Mouse (Mus musculus) neural tube, embryonic 15.5 days (tissue): Measurements from ENCODE around the gene Prr27. TPM values are rescaled to one million over a fixed set of nuclear protein-coding genes. Genes with fewer than 3 reads are reported as not detected.

Experiments
- ATAC-seq: fragments of 200-750 bp; cut with Nextera tagmentation; 2 replicates; pipeline ENCODE4 v1.8.0; 2017; ENCODE audit warnings: mild to moderate bottlenecking, moderate TSS enrichment, moderate library complexity; ENCODE audit not compliant: low FRiP score
- H3K27ac ChIP-seq: fragments of 300-500 bp; sonication (generic); replicated peaks from 2 replicates; pipeline ENCODE4 v1.5.1; 2015; ENCODE audit warnings: mild to moderate bottlenecking, inconsistent platforms
- H3K27me3 ChIP-seq: fragments of 300-500 bp; sonication (generic); replicated peaks from 2 replicates; pipeline ENCODE4 v1.6.1; 2015; ENCODE audit warnings: inconsistent platforms
- H3K36me3 ChIP-seq: fragments of 300-500 bp; sonication (generic); 2 replicates; pipeline ENCODE4 v1.6.1; 2015; ENCODE audit warnings: inconsistent platforms
- H3K4me1 ChIP-seq: fragments of 300-500 bp; sonication (generic); 2 replicates; pipeline ENCODE4 v1.6.1; 2015; ENCODE audit warnings: inconsistent platforms
- H3K4me2 ChIP-seq: fragments of 300-500 bp; sonication (generic); 2 replicates; pipeline ENCODE4 v1.6.1; 2015; ENCODE audit warnings: inconsistent platforms, mild to moderate bottlenecking, moderate library complexity
- H3K4me3 ChIP-seq: fragments of 300-500 bp; sonication (generic); replicated peaks from 2 replicates; pipeline ENCODE4 v1.5.1; 2015; ENCODE audit warnings: mild to moderate bottlenecking, inconsistent platforms
- H3K9ac ChIP-seq: fragments of 300-500 bp; sonication (generic); replicated peaks from 2 replicates; pipeline ENCODE4 v1.6.1; 2015; ENCODE audit warnings: mild to moderate bottlenecking, inconsistent platforms
- H3K9me3 ChIP-seq: fragments of 300-500 bp; sonication (generic); replicated peaks from 2 replicates; pipeline ENCODE4 v1.6.1; 2016; ENCODE audit warnings: inconsistent platforms
- WGBS: fragments of 180-500 bp; shearing (Covaris S2); methylation state at CpG from one replicate; pipeline ENCODE4 v1.1.7; 2015; ENCODE audit warnings: mixed read lengths; 5-methylcytosine and 5-hydroxymethylcytosine counted together
- polyA plus RNA-seq: library from polyadenylated mRNA; unstranded; fragments of >200 nt; fragmentation: Nextera tagmentation; extraction: Ambion mirVana; gene quantifications from 2 replicates; pipeline ENCODE4 v1.2.1, GENCODE M21; 2015

Prr27 gene
- polyA plus RNA-seq, result not detected in 2 replicates

DNA sequence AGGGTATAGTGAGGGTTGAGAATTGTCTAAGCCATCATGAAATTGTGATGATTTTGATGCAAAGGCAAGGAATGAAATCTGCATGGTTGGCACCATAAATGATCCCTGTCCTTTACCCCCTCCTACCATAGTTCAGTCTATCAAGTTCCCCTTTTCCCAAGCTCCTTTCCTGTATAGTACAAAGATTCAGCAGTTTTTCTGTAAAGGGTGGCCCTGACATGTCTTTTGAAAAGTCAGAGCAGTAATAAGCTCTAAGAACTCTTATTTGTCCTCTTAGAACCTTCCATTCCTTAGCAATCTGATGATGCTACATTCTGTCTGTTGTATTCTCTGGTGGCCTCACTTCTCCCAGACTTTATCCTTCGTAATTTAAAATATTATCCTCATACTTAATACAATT, at the start of gene Prr27:
TSS of gene Prr27 (plus strand) at position 301 of the 400 bp plus-strand sequence.
- no peaks in the 10 kb centered on the region for H3K27me3 ChIP-seq
- no peak within 1 kb of the TSS for H3K4me3 ChIP-seq
- no peak within 1 kb of the TSS for H3K27ac ChIP-seq
- no peaks in the 10 kb centered on the region for H3K9me3 ChIP-seq
- H3K36me3 ChIP-seq, result no peaks in the 10 kb centered on the region
- H3K4me1 ChIP-seq, result no peaks in the 10 kb centered on the region
- no peak within 1 kb of the TSS for H3K4me2 ChIP-seq
- H3K9ac ChIP-seq, result no peak within 1 kb of the TSS
- no peak for ATAC-seq
- WGBS, result 74% methylated on average over 1 of the region's 1 CpGs

DNA sequence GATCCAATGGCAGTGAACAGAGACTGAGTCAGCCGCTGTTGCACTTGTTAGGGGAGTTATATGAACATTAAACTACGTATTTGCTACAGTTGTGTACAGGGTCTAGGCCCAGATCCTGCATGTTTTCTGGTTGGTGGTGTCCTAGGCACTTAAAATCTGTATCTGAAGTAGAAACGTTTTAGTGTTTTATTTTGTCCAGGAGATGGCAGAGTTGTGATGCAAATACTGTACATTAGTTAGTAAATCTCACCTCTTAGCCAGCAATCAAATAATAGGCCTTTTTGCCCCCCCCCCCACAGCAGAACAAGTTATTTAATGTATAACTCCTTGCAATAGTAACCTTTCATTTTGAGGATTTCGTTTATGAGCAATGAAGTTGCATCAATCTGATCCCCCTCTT, 42.8 kb upstream of the Prr27 start:
- no peak for ATAC-seq
- Histone ChIP-seq H3K9ac (no peak overlapping the region), H3K4me3 (no peak overlapping the region), H3K4me2 (no peak overlapping the region), H3K4me1 (no peaks in the 10 kb centered on the region), H3K36me3 (no peaks in the 10 kb centered on the region), H3K9me3 (no peaks in the 10 kb centered on the region), H3K27me3 (no peaks in the 10 kb centered on the region), H3K27ac (no peak overlapping the region)
- WGBS, result 62% methylated on average over 4 of the region's 4 CpGs

DNA sequence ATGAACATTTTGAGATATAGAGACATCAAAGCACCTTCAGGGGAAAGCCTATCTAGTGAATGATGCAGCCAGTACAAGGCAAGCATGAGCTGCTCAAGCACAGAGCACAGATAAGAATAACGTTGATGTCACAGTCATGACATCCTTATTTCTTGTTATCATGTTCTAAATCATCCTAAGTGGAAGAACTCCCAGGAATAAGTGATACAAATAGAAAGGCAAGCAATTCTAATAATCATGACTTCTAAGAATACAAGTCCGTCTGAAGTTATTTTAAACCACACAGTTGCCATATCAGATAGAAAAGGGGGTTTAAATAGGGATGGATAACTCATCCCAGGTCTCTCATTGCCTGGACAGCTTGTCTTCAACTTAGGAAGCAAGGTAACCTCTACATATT, 17.7 kb upstream of the Prr27 start, which contains the start of gene Csn1s2b:
TSS of gene Csn1s2b (plus strand) at position 301 of the 400 bp plus-strand sequence.
- Histone ChIP-seq H3K9me3 (no peaks in the 10 kb centered on the region), H3K36me3 (no peaks in the 10 kb centered on the region), H3K4me3 (no peak within 1 kb of the TSS), H3K27me3 (no peaks in the 10 kb centered on the region), H3K4me2 (no peak within 1 kb of the TSS), H3K9ac (no peak within 1 kb of the TSS), H3K4me1 (no peaks in the 10 kb centered on the region), H3K27ac (no peak within 1 kb of the TSS)
- no peak for ATAC-seq
- 79% methylated on average over 2 of the region's 2 CpGs for WGBS

DNA sequence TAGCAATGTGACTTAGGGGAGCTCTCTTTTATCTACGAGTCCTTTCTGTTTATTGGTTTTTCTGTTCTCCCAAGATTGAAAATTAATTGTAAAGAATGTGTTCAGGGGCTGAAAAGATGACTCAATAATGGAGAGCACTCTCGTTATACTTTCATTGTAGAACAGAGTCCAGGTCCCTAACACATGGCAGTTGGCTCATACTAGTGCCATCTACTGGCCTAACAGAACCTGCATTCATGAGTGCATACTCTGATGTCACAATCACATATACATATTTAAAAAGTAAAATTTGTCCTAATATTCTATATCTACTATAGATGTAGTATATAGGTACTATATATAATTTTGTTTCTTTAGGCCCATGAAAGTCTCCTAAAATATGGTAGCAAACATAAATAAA, 16.2 kb upstream of the Prr27 start:
- no peak for ATAC-seq
- H3K4me2 ChIP-seq, result no peak overlapping the region
- H3K27ac ChIP-seq, result no peak overlapping the region
- 55% methylated on average over 2 of the region's 2 CpGs for WGBS
- H3K4me1 ChIP-seq, result no peaks in the 10 kb centered on the region
- no peak overlapping the region for H3K4me3 ChIP-seq
- H3K27me3 ChIP-seq, result no peaks in the 10 kb centered on the region
- no peaks in the 10 kb centered on the region for H3K36me3 ChIP-seq
- H3K9ac ChIP-seq, result no peak overlapping the region
- H3K9me3 ChIP-seq, result no peaks in the 10 kb centered on the region

DNA sequence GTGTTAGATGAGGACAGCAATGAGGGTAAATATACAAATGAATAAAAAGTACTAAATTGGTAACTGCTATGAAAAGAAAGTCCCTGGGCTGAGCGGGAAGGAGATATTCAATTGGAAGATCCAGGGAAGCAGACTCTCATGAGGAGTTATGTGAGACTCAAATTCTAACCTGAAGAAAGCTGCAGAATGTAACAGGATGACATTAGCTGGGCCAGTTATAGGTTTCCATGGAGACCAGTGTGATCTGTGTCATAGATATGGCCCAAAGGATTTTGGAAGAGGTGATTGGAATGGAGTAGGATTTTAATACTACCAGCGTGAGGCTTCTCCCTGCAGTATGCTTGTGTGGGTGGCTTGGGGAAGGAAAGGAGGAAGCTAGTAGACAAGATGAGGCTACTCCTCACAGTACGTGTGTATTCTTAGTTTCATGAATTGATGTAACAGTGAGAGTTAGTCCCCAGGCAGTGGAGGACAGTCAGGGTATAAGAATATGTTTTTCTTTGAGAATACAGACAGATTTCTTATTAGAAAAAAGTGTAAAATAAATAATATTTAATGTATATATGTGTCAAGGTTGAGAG, 29.7 kb downstream of the Prr27 start:
- Histone ChIP-seq H3K27me3 (no peaks in the 10 kb centered on the region), H3K36me3 (no peaks in the 10 kb centered on the region), H3K4me3 (no peak overlapping the region), H3K9me3 (no peaks in the 10 kb centered on the region), H3K27ac (no peak overlapping the region), H3K9ac (no peak overlapping the region), H3K4me2 (no peak overlapping the region), H3K4me1 (no peaks in the 10 kb centered on the region)
- no peak for ATAC-seq
- 77% methylated on average over 3 of the region's 3 CpGs for WGBS

DNA sequence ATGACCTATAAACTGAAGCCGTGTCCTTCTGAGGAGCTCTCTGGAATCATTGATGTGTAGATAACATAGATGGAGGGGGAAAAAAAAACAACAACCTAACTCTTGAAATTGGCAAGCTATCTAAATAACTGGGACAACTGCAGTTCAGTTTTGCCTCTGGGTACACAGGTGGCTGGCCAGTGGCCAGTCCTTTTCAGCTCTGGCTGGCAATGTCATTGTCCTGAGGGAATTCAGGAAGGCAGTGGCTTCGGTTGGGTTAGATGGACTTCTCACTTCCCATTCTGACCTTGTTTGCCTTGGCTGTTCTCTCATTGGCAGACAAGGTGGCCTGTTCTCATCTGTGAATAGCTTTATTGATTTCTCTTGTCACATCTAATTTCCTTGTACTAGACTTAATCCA, 44.6 kb downstream of the Prr27 start:
- Histone ChIP-seq H3K4me3 (no peak overlapping the region), H3K4me2 (no peak overlapping the region), H3K27me3 (no peaks in the 10 kb centered on the region), H3K27ac (no peak overlapping the region), H3K36me3 (no peaks in the 10 kb centered on the region), H3K9ac (no peak overlapping the region), H3K9me3 (no peaks in the 10 kb centered on the region), H3K4me1 (no peaks in the 10 kb centered on the region)
- 58% methylated on average over 2 of the region's 2 CpGs for WGBS
- no peak for ATAC-seq

DNA sequence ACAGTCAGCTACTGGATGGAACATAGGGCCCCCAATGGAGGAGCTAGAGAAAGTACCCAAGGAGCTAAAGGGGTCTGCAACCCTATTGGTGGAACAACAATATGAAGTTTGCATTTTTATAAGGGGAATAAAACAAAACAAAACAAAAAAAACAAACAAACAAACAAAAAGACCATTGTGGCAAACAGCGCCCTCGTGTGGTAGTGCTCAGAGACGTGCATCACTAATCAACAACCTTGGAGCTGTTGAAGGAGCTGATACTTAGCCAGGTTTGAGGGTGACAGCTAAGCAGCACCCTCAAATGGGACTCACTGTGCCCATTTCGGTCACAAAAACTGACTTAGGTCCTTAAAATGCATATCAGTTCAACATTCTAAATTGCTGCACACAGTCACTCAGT, 45.9 kb downstream of the Prr27 start:
- no peak for ATAC-seq
- Histone ChIP-seq H3K27me3 (no peaks in the 10 kb centered on the region), H3K4me2 (no peak overlapping the region), H3K27ac (no peak overlapping the region), H3K4me3 (no peak overlapping the region), H3K9ac (no peak overlapping the region), H3K4me1 (no peaks in the 10 kb centered on the region), H3K36me3 (no peaks in the 10 kb centered on the region), H3K9me3 (no peaks in the 10 kb centered on the region)
- WGBS, result 35% methylated on average over 4 of the region's 4 CpGs

DNA sequence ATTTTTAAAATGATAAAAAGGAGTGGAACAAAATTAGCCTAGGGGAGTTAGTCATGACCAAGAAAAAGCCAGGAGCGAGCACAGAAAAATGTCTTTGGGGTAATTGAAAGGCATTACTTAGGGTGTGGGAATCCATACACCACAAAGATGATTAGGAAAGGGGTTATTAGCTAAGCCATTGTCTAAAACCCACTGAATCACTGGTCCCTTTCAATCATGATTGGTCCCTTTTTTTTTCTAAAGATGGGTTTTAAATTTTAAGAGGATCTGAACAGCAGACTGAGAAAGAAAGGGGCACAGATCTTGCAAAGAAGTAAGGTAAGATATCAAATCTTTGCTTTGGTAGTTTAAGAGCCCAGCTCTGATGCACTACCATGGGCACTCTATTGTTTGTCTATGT, 59.2 kb downstream of the Prr27 start, which contains the start of gene Odam:
TSS of gene Odam (plus strand) at position 301 of the 400 bp plus-strand sequence.
- no peaks in the 10 kb centered on the region for H3K9me3 ChIP-seq
- 98% methylated on average over 1 of the region's 1 CpGs for WGBS
- no peaks in the 10 kb centered on the region for H3K27me3 ChIP-seq
- H3K36me3 ChIP-seq, result no peaks in the 10 kb centered on the region
- H3K27ac ChIP-seq, result no peak within 1 kb of the TSS
- no peaks in the 10 kb centered on the region for H3K4me1 ChIP-seq
- no peak for ATAC-seq
- H3K4me3 ChIP-seq, result no peak within 1 kb of the TSS
- H3K4me2 ChIP-seq, result no peak within 1 kb of the TSS
- H3K9ac ChIP-seq, result no peak within 1 kb of the TSS

Other genes with a start within 250 kb of the Prr27 start
- gene Sult1e1, start 234.1 kb upstream of the Prr27 start, polyA plus RNA-seq, result not detected in 2 replicates
- gene Csn1s1, start 159.5 kb upstream of the Prr27 start, polyA plus RNA-seq, result not detected in 2 replicates
- not detected in 2 replicates for gene Csn2, start 126.1 kb upstream of the Prr27 start, polyA plus RNA-seq
- gene Csn1s2a, start 51.1 kb upstream of the Prr27 start, polyA plus RNA-seq, result not detected in 2 replicates
- 0.26 TPM in 1 of 2 replicates, not detected in the other for gene Csn1s2b, start 17.6 kb upstream of the Prr27 start, polyA plus RNA-seq
- gene Odam, start 59.3 kb downstream of the Prr27 start, polyA plus RNA-seq, result not detected in 2 replicates
- gene Csn3, start 99.9 kb downstream of the Prr27 start, polyA plus RNA-seq, result 0.24 TPM in 1 of 2 replicates, not detected in the other
- gene 2310003L06Rik, start 143.8 kb downstream of the Prr27 start, polyA plus RNA-seq, result not detected in 2 replicates
- not detected in 2 replicates for gene Gm28434, start 143.8 kb downstream of the Prr27 start, polyA plus RNA-seq
- gene Cabs1, start 153.8 kb downstream of the Prr27 start, polyA plus RNA-seq, result not detected in 2 replicates
- gene Smr3a, start 176.9 kb downstream of the Prr27 start, polyA plus RNA-seq, result not detected in 2 replicates